Mouse (Mus musculus) liver, embryonic 14.5 days (tissue): ENCODE results near the gene Atf5. TPM values are rescaled to one million over a fixed set of nuclear protein-coding genes. Genes with fewer than 3 reads are reported as not detected.

Experiments used
- ATAC-seq: fragments of 200-750 bp; cut with Nextera tagmentation; 2 replicates; pipeline ENCODE4 v1.8.0; 2017; ENCODE audit warnings: moderate number of reproducible peaks, mild to moderate bottlenecking, moderate library complexity; ENCODE audit not compliant: insufficient read depth
- DNase-seq, 3 experiments: peaks; one replicate each; pipeline ENCODE4 v3.0.0-alpha.2; 2012 to 2013; ENCODE audit warnings: low read depth in 3 of 3, low spot score in 3 of 3
- H3K27ac ChIP-seq: fragments of 300-500 bp; sonication (generic); 2 replicates; pipeline ENCODE4 v1.5.1; 2014; ENCODE audit warnings: moderate library complexity, mild to moderate bottlenecking, control low read depth, inconsistent platforms
- H3K27me3 ChIP-seq: fragments of 300-500 bp; sonication (generic); 2 replicates; pipeline ENCODE4 v1.6.1; 2014; ENCODE audit warnings: mild to moderate bottlenecking, low read length, moderate library complexity; ENCODE audit not compliant: control insufficient read depth, insufficient read depth
- H3K36me3 ChIP-seq: fragments of 300-500 bp; sonication (generic); replicated peaks from 2 replicates; pipeline ENCODE4 v1.6.1; 2014; ENCODE audit warnings: low read depth; ENCODE audit not compliant: control insufficient read depth, insufficient read depth
- H3K4me1 ChIP-seq, 2 experiments: fragments of 200-500 bp in 1 of 2; fragments of 300-500 bp in 1 of 2; sonication (generic) in 1 of 2; replicated peaks; 2 replicates each; pipeline ENCODE4 v1.6.1; 2012 to 2014; ENCODE audit warnings: antibody characterized with exemption in 1 of 2, inconsistent platforms in 1 of 2, low read length in 1 of 2; ENCODE audit not compliant: control insufficient read depth in 2 of 2, insufficient read depth in 2 of 2
- H3K4me2 ChIP-seq: fragments of 300-500 bp; sonication (generic); 2 replicates; pipeline ENCODE4 v1.6.1; 2014; ENCODE audit warnings: low read depth, mild to moderate bottlenecking, control low read depth, moderate library complexity
- H3K4me3 ChIP-seq, 2 experiments: fragments of 200-500 bp in 1 of 2; fragments of 300-500 bp in 1 of 2; sonication (generic) in 1 of 2; 2 replicates each; pipeline ENCODE4 v1.5.1; 2012 to 2014; ENCODE audit warnings: low read depth in 2 of 2, low read length in 2 of 2, mild to moderate bottlenecking in 2 of 2, control low read depth in 1 of 2, inconsistent platforms in 1 of 2, moderate library complexity in 1 of 2; ENCODE audit not compliant: insufficient read depth in 1 of 2
- H3K9ac ChIP-seq: fragments of 300-500 bp; sonication (generic); replicated peaks from 2 replicates; pipeline ENCODE4 v1.6.1; 2014; ENCODE audit warnings: mild to moderate bottlenecking, control low read depth, moderate library complexity
- H3K9me3 ChIP-seq: fragments of 300-500 bp; sonication (generic); 2 replicates; pipeline ENCODE4 v1.6.1; 2016; ENCODE audit warnings: low read length, mixed read lengths; ENCODE audit not compliant: control insufficient read depth
- CTCF ChIP-seq: IDR thresholded peaks from 2 replicates; pipeline ENCODE4 v1.5.1; 2016; ENCODE audit warnings: antibody characterized with exemption, low read depth, control low read depth
- EP300 ChIP-seq: IDR thresholded peaks from 2 replicates; pipeline ENCODE4 v1.6.1; 2016; ENCODE audit warnings: antibody characterized with exemption, low read depth
- WGBS: fragments of 180-500 bp; shearing (Covaris S2); extraction: QIAGEN DNeasy Blood & Tissue Kit; methylation state at CpG from one replicate; pipeline ENCODE4 v1.1.7; 2014; ENCODE audit not compliant: insufficient replicate concordance; 5-methylcytosine and 5-hydroxymethylcytosine counted together
- microRNA counts: library from miRNA; unstranded; fragments of <30 nt; microRNA quantifications from one replicate; lab custom pipeline; 2016
- microRNA-seq: library from miRNA; unstranded; fragments of <30 nt; microRNA quantifications from one replicate; pipeline ENCODE4, GENCODE M21; 2016
- polyA plus RNA-seq, 2 experiments: library from polyadenylated mRNA; depleted of rRNA in 1 of 2; stranded (reverse) in 1 of 2; unstranded in 1 of 2; fragments of >200 nt; fragmentation: Nextera tagmentation in 1 of 2; extraction: Ambion mirVana in 1 of 2; gene quantifications; 2 replicates each; pipeline versions ENCODE4 v1.2.1 to v1.2.3; 2012 to 2014

Gene Atf5
- polyA plus RNA-seq, 2 experiments, result 2.5 to 33.8 TPM

DNA sequence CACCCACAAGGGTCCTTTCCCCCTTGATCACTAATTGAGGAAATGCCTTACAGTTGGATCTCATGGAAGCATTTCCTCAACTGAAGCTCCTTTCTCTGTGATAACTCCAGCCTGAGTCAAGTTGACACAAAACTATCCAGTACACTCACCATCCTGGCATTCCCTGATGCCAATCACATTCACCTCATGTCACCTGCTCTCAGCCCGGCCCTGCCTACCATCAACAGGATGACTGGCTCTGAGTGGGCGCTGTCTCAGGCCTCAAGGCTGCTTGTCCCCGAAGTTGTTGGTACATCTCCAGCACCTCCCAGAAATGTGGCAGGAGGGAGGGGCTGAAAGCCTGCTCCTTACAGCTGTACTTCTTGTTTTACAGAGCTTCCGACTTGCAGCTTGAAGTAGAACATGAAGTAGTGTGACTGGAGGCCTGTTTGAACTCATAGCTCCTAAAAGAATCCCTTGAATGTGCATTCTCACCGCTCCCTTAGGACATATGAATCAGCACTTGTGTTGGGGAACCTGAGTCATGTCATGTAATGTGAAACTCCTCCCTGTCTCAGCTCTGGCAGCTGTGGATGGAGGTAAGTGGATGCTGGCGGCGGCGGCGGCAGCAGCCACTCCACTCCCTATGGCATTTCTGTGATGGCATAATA is 39.5 kb downstream of the Atf5 start:
- WGBS, result 83% methylated on average over 9 of the region's 9 CpGs
- Histone ChIP-seq H3K27me3 (no peaks in the 10 kb centered on the region), H3K4me1 (peaks cover 20 to 32% of the 10 kb centered on the region in 2 experiments), H3K36me3 (no peaks in the 10 kb centered on the region; the same call in none of the 2 replicates), H3K9me3 (no peaks in the 10 kb centered on the region), H3K27ac (peak overlapping the region; percentile 80), H3K4me3 (peak overlapping the region in 1 of 2 experiments; percentile 35; a peak in 2 of 4 replicates), H3K9ac (0 out of 2 replicates have a peak overlapping the region, but pooled peaks have one; percentile 12), H3K4me2 (peak overlapping the region; percentile 39; the same call in 1 of the 2 replicates)
- DNase-seq (peak; percentile 20 to 56 (median 33)), ATAC-seq (peak; percentile 44)
- TF ChIP-seq EP300, result no peak
- no peak for TF ChIP-seq CTCF

DNA sequence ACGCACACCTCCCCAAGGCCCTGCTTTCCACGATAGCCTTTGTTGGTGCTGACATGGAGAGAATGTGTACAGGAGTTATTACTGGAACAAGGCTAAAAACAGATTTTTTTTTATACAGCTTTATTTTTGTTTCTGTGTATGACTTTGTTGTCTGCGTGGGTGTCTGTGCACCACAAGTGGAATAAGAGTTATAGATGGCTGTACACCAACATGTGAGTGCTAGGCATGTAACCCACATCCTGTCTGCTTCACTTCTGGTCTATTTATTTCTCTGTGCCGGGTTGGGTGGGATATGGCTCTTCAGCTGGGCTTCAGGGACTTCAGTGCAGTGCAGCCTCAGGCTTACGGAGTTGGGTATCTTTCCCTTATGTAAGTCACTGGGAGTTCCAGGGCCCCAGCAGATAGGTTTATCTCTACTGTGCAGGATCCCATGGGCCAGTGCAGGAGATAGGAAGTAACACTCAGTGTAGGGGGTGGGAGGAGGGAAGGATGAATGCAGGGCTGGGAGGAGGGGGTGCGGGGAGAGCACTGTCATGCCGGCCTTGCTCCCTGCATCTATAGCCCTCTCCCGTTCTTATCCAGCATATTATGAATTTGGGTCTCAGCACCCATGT is 43.8 kb downstream of the Atf5 start:
- WGBS, result 37% methylated on average over 8 of the region's 8 CpGs
- no peaks in the 10 kb centered on the region for H3K27me3 ChIP-seq
- H3K4me3 ChIP-seq, result no peak overlapping the region
- peak overlapping the region; percentile 51 for H3K4me2 ChIP-seq
- H3K36me3 ChIP-seq, result peaks cover 8% of the 10 kb centered on the region
- DNase-seq, result peak; percentile 61 to 75 (median 73)
- H3K27ac ChIP-seq, result peak overlapping the region; percentile 85
- ATAC-seq, result peak; percentile 90
- peak overlapping the region; percentile 50 for H3K9ac ChIP-seq
- peak; percentile 95 for TF ChIP-seq EP300
- 0 out of 2 replicates have a peak, but pooled peaks have one; percentile 6 for TF ChIP-seq CTCF
- no peaks in the 10 kb centered on the region for H3K9me3 ChIP-seq
- peaks cover 44 to 54% of the 10 kb centered on the region in 2 experiments for H3K4me1 ChIP-seq

DNA sequence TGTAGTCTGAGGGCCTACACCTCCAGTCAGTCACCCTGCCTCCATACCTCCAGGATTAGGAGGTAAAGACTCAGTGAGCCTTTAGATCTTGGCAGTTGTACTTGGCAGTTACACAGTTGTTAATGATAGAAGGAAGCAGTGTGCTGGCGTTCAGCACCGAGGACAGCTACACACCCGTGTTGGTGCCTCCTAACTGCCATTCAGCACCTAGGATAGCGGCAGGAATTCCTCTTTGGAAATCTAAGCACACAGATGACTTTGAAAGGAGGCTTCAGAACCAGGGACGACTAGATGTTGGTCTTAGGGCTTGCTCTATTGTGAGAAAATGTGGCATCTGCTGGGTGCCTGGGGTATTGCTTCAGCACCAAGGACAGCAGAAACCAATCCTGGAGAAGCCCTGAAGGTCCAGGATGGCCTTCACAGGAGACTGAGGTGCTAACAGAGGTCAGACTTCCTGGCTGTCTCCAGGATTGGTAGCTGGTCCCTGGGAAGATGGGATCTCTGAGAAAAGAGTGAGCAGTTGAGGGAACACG is 46.3 kb downstream of the Atf5 start:
- no peaks in the 10 kb centered on the region for H3K9me3 ChIP-seq
- no peaks in the 10 kb centered on the region for H3K27me3 ChIP-seq
- no peak overlapping the region for H3K4me2 ChIP-seq
- TF ChIP-seq EP300 (no peak), CTCF (0 out of 2 replicates have a peak, but pooled peaks have one; percentile 9)
- H3K4me3 ChIP-seq, result no peak overlapping the region
- WGBS, result 25% methylated on average over 6 of the region's 6 CpGs
- H3K36me3 ChIP-seq, result peaks cover 16% of the 10 kb centered on the region
- ATAC-seq, result no peak
- no peak overlapping the region for H3K9ac ChIP-seq
- DNase-seq, result peak; percentile 46 to 61 (median 57)
- peaks cover 48 to 58% of the 10 kb centered on the region in 2 experiments for H3K4me1 ChIP-seq
- H3K27ac ChIP-seq, result no peak overlapping the region

DNA sequence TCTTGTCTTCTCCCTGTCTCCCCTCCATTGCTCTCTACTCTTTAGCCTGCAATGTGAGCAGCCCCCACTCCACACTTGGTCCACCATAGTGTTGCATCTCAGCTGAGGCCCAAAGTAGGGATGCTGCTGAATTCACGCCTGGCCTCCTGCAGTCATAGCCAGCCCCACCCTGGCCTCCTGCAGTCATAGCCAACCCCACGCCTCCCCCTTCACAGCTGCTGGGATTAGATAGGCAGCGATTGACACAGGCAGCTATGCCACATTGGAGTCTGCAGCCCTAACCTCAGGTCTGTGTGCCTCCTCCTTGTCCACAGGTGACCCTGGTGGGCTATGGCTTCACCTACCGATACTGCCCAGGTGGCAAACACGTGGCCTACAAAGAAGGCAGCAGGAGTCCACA is 48.3 kb downstream of the Atf5 start:
- Histone ChIP-seq H3K4me1 (peaks cover 41 to 51% of the 10 kb centered on the region in 2 experiments), H3K27ac (peak overlapping the region; percentile 26)
- TF ChIP-seq EP300 (peak; percentile 84), CTCF (no peak)

More for the DNA sequence above, 48.3 kb downstream of the Atf5 start:
- Histone ChIP-seq H3K9me3 (no peaks in the 10 kb centered on the region), H3K4me2 (peak overlapping the region; percentile 41), H3K27me3 (no peaks in the 10 kb centered on the region), H3K9ac (no peak overlapping the region), H3K36me3 (peaks cover 16% of the 10 kb centered on the region), H3K4me3 (no peak overlapping the region)
- ATAC-seq (peak; percentile 73), DNase-seq (peak; percentile 60 to 63 (median 61))
- WGBS, result 49% methylated on average over 5 of the region's 5 CpGs

MicroRNA genes within 50 kb of the gene (microRNA counts, 519-probe panel; counts per million panel counts)
- microRNA mmu-miR-707 (lab: Ali Mortazavi, UCI), result 69.9 counts per million

Small RNA genes lying within 50 kb of the gene (microRNA-seq; reads per million reads assigned to microRNA genes)
- not detected for gene Mir707

Other genes starting within 250 kb of the Atf5 start
- 4.3 and 5.8 TPM in 2 replicates for gene Napsa, start 244.3 kb downstream of the Atf5 start, polyA plus RNA-seq (2012; rRNA removed)
- 6.7 and 8.6 TPM in 2 replicates for gene Napsa, start 244.3 kb downstream of the Atf5 start, polyA plus RNA-seq (2014; fragmentation: Nextera tagmentation; extraction: Ambion mirVana)
- gene Kcnc3, start 226.0 kb downstream of the Atf5 start, polyA plus RNA-seq (2012; rRNA removed), result 0.16 and 0.24 TPM in 2 replicates
- gene Kcnc3, start 226.0 kb downstream of the Atf5 start, polyA plus RNA-seq (2014; fragmentation: Nextera tagmentation; extraction: Ambion mirVana), result not detected in 2 replicates
- gene Myh14, start 145.8 kb downstream of the Atf5 start, polyA plus RNA-seq (2012; rRNA removed), result 0.15 and 0.75 TPM in 2 replicates
- 0.09 and 0.23 TPM in 2 replicates for gene Myh14, start 145.8 kb downstream of the Atf5 start, polyA plus RNA-seq (2014; fragmentation: Nextera tagmentation; extraction: Ambion mirVana)
- gene Izumo2, start 107.9 kb downstream of the Atf5 start, polyA plus RNA-seq (2012; rRNA removed), result not detected in 2 replicates
- gene Izumo2, start 107.9 kb downstream of the Atf5 start, polyA plus RNA-seq (2014; fragmentation: Nextera tagmentation; extraction: Ambion mirVana), result not detected in 2 replicates
- 22.2 and 23.7 TPM in 2 replicates for gene Vrk3, start 68.2 kb downstream of the Atf5 start, polyA plus RNA-seq (2012; rRNA removed)
- 20.4 and 22.2 TPM in 2 replicates for gene Vrk3, start 68.2 kb downstream of the Atf5 start, polyA plus RNA-seq (2014; fragmentation: Nextera tagmentation; extraction: Ambion mirVana)
- 0.79 and 0.96 TPM in 2 replicates for gene Zfp473, start 65.6 kb downstream of the Atf5 start, polyA plus RNA-seq (2012; rRNA removed)
- gene Zfp473, start 65.6 kb downstream of the Atf5 start, polyA plus RNA-seq (2014; fragmentation: Nextera tagmentation; extraction: Ambion mirVana), result 0.81 and 1.1 TPM in 2 replicates
- gene Nup62, start 570 bp downstream of the Atf5 start, polyA plus RNA-seq (2012; rRNA removed), result 44.8 and 50.2 TPM in 2 replicates
- gene Nup62, start 570 bp downstream of the Atf5 start, polyA plus RNA-seq (2014; fragmentation: Nextera tagmentation; extraction: Ambion mirVana), result 31.5 and 32.8 TPM in 2 replicates
- gene Il4i1, start 271 bp downstream of the Atf5 start, polyA plus RNA-seq (2012; rRNA removed), result 0.36 and 0.40 TPM in 2 replicates
- gene Il4i1, start 271 bp downstream of the Atf5 start, polyA plus RNA-seq (2014; fragmentation: Nextera tagmentation; extraction: Ambion mirVana), result 0.22 and 0.52 TPM in 2 replicates
- 25.8 and 36.4 TPM in 2 replicates for gene Akt1s1, start 32.3 kb upstream of the Atf5 start, polyA plus RNA-seq (2012; rRNA removed)
- gene Akt1s1, start 32.3 kb upstream of the Atf5 start, polyA plus RNA-seq (2014; fragmentation: Nextera tagmentation; extraction: Ambion mirVana), result 10.0 and 10.6 TPM in 2 replicates
- gene Tbc1d17, start 32.4 kb upstream of the Atf5 start, polyA plus RNA-seq (2012; rRNA removed), result 12.9 and 16.2 TPM in 2 replicates
- 18.3 and 20.2 TPM in 2 replicates for gene Tbc1d17, start 32.4 kb upstream of the Atf5 start, polyA plus RNA-seq (2014; fragmentation: Nextera tagmentation; extraction: Ambion mirVana)
- gene Pnkp, start 40.5 kb upstream of the Atf5 start, polyA plus RNA-seq (2012; rRNA removed), result 12.7 and 14.3 TPM in 2 replicates
- gene Pnkp, start 40.5 kb upstream of the Atf5 start, polyA plus RNA-seq (2014; fragmentation: Nextera tagmentation; extraction: Ambion mirVana), result 15.6 and 17.0 TPM in 2 replicates
- gene Ptov1, start 53.1 kb upstream of the Atf5 start, polyA plus RNA-seq (2012; rRNA removed), result 47.3 and 54.1 TPM in 2 replicates
- 35.0 and 42.1 TPM in 2 replicates for gene Ptov1, start 53.1 kb upstream of the Atf5 start, polyA plus RNA-seq (2014; fragmentation: Nextera tagmentation; extraction: Ambion mirVana)
- gene Med25, start 76.1 kb upstream of the Atf5 start, polyA plus RNA-seq (2012; rRNA removed), result 29.3 and 35.1 TPM in 2 replicates
- 24.2 and 27.1 TPM in 2 replicates for gene Med25, start 76.1 kb upstream of the Atf5 start, polyA plus RNA-seq (2014; fragmentation: Nextera tagmentation; extraction: Ambion mirVana)
- gene Fuz, start 79.4 kb upstream of the Atf5 start, polyA plus RNA-seq (2012; rRNA removed), result 5.9 and 6.5 TPM in 2 replicates
- gene Fuz, start 79.4 kb upstream of the Atf5 start, polyA plus RNA-seq (2014; fragmentation: Nextera tagmentation; extraction: Ambion mirVana), result 5.0 and 5.5 TPM in 2 replicates
- gene Ap2a1, start 112.8 kb upstream of the Atf5 start, polyA plus RNA-seq (2012; rRNA removed), result 62.2 and 67.6 TPM in 2 replicates
- gene Ap2a1, start 112.8 kb upstream of the Atf5 start, polyA plus RNA-seq (2014; fragmentation: Nextera tagmentation; extraction: Ambion mirVana), result 69.6 and 74.2 TPM in 2 replicates
- 0.07 and 0.22 TPM in 2 replicates for gene Tsks, start 126.5 kb upstream of the Atf5 start, polyA plus RNA-seq (2012; rRNA removed)
- 0.05 TPM in 1 of 2 replicates, not detected in the other for gene Tsks, start 126.5 kb upstream of the Atf5 start, polyA plus RNA-seq (2014; fragmentation: Nextera tagmentation; extraction: Ambion mirVana)
- 2.5 and 3.0 TPM in 2 replicates for gene Cpt1c, start 158.2 kb upstream of the Atf5 start, polyA plus RNA-seq (2012; rRNA removed)
- gene Cpt1c, start 158.2 kb upstream of the Atf5 start, polyA plus RNA-seq (2014; fragmentation: Nextera tagmentation; extraction: Ambion mirVana), result 0.80 and 1.3 TPM in 2 replicates
- gene Prmt1, start 169.9 kb upstream of the Atf5 start, polyA plus RNA-seq (2012; rRNA removed), result 168 and 174 TPM in 2 replicates
- 50.4 and 51.2 TPM in 2 replicates for gene Prmt1, start 169.9 kb upstream of the Atf5 start, polyA plus RNA-seq (2014; fragmentation: Nextera tagmentation; extraction: Ambion mirVana)
- gene Irf3, start 181.0 kb upstream of the Atf5 start, polyA plus RNA-seq (2012; rRNA removed), result 40.3 and 41.0 TPM in 2 replicates
- gene Irf3, start 181.0 kb upstream of the Atf5 start, polyA plus RNA-seq (2014; fragmentation: Nextera tagmentation; extraction: Ambion mirVana), result 28.0 and 32.1 TPM in 2 replicates
- 11.4 and 14.4 TPM in 2 replicates for gene Bcl2l12, start 182.1 kb upstream of the Atf5 start, polyA plus RNA-seq (2012; rRNA removed)
- 11.7 and 11.9 TPM in 2 replicates for gene Bcl2l12, start 182.1 kb upstream of the Atf5 start, polyA plus RNA-seq (2014; fragmentation: Nextera tagmentation; extraction: Ambion mirVana)
- gene Scaf1, start 199.7 kb upstream of the Atf5 start, polyA plus RNA-seq (2012; rRNA removed), result 16.2 and 16.9 TPM in 2 replicates
- gene Scaf1, start 199.7 kb upstream of the Atf5 start, polyA plus RNA-seq (2014; fragmentation: Nextera tagmentation; extraction: Ambion mirVana), result 11.0 and 14.5 TPM in 2 replicates
- gene Rras, start 201.3 kb upstream of the Atf5 start, polyA plus RNA-seq (2012; rRNA removed), result 16.3 and 19.7 TPM in 2 replicates
- 15.4 and 20.6 TPM in 2 replicates for gene Rras, start 201.3 kb upstream of the Atf5 start, polyA plus RNA-seq (2014; fragmentation: Nextera tagmentation; extraction: Ambion mirVana)
- gene Prr12, start 236.2 kb upstream of the Atf5 start, polyA plus RNA-seq (2012; rRNA removed), result 1.8 and 2.6 TPM in 2 replicates
- 1.9 and 2.2 TPM in 2 replicates for gene Prr12, start 236.2 kb upstream of the Atf5 start, polyA plus RNA-seq (2014; fragmentation: Nextera tagmentation; extraction: Ambion mirVana)
- 24.5 and 26.4 TPM in 2 replicates for gene Nosip, start 245.8 kb upstream of the Atf5 start, polyA plus RNA-seq (2012; rRNA removed)
- 23.1 and 27.4 TPM in 2 replicates for gene Nosip, start 245.8 kb upstream of the Atf5 start, polyA plus RNA-seq (2014; fragmentation: Nextera tagmentation; extraction: Ambion mirVana)
- gene Prrg2, start 246.0 kb upstream of the Atf5 start, polyA plus RNA-seq (2012; rRNA removed), result 8.5 and 10.1 TPM in 2 replicates
- gene Prrg2, start 246.0 kb upstream of the Atf5 start, polyA plus RNA-seq (2014; fragmentation: Nextera tagmentation; extraction: Ambion mirVana), result 6.2 and 7.3 TPM in 2 replicates